12 mouse cellular contexts compared by ENCODE assay signal in genomic region chr2:74732513-74733316, GRCm38 (mm10). TPM values are rescaled to one million over a fixed set of nuclear protein-coding genes. Genes with fewer than 3 reads are reported as not detected.
DNase-seq lines count a peak whose midpoint lies in the region; ATAC-seq and TF ChIP-seq lines count a peak whose summit lies in the region.
"Had no signal": no experiment of that assay in that cellular context is flagged by ENCODE, and none has a peak within 500 bp of the region (broad histone marks: within the 10 kb centered on the region; RNA-seq: fewer than 3 reads in every experiment).

No protein-coding gene starts in this region.

- TF ChIP-seq POLR2A in heart, adult 2 months (IDR thresholded peaks at IDR 0.05; ENCODE audit: insufficient read depth, low read depth, low read length): no peak

- H3K27me3 ChIP-seq in heart, embryonic 10.5 days (ENCODE audit: insufficient read depth, poor library complexity, severe bottlenecking): peaks cover 100% of the 10 kb centered on the region
- peaks cover 37% of the 10 kb centered on the region for H3K27me3 ChIP-seq in heart, adult 2 months (ENCODE audit: control insufficient read depth, insufficient read depth, low read length)
- H3K27me3 ChIP-seq in midbrain, embryonic 10.5 days (ENCODE audit: low read depth, poor library complexity, severe bottlenecking): peaks cover 100% of the 10 kb centered on the region
- H3K27me3 ChIP-seq in midbrain, embryonic 13.5 days: peaks cover 99% of the 10 kb centered on the region

- no peak overlapping the region for H3K4me2 ChIP-seq in midbrain, embryonic 13.5 days (replicated peaks)

- no peak for DNase-seq in heart, embryonic 10.5 days (ENCODE audit: low spot score)
- DNase-seq in heart, adult 2 months: no peak
- peak; percentile 51 for DNase-seq in midbrain, embryonic 10.5 days (ENCODE audit: low spot score)
- DNase-seq in kidney, postnatal 4 days: peak; percentile 50 to 61
- no peak for DNase-seq in adrenal gland, adult 18-20 months (ENCODE audit: low spot score in 2 of 2)
- no peak for DNase-seq in gastrocnemius, postnatal 25 days
- DNase-seq in left cerebral cortex, adult 9 months (ENCODE audit: low spot score in 2 of 2): no peak
- DNase-seq: cerebellum, adult 18-20 months had no signal

- peak overlapping the region; percentile 40 for H3K4me3 ChIP-seq in heart, embryonic 10.5 days
- no peak overlapping the region for H3K4me3 ChIP-seq in heart, adult 2 months
- H3K4me3 ChIP-seq in midbrain, embryonic 10.5 days: no peak overlapping the region
- no peak overlapping the region for H3K4me3 ChIP-seq in midbrain, embryonic 13.5 days (replicated peaks)
- H3K4me3 ChIP-seq: layer of hippocampus, adult 2 months had no signal

- under 1% methylated on average over 52 of the region's 52 CpGs for WGBS in heart, embryonic 10.5 days
- WGBS in heart, adult 2 months: 4% methylated on average over 52 of the region's 52 CpGs
- WGBS in midbrain, embryonic 10.5 days: under 1% methylated on average over 52 of the region's 52 CpGs
- WGBS in midbrain, embryonic 13.5 days: 1% methylated on average over 52 of the region's 52 CpGs

- peaks cover 26% of the 10 kb centered on the region for H3K4me1 ChIP-seq in heart, embryonic 10.5 days
- H3K4me1 ChIP-seq in heart, adult 2 months (ENCODE audit: control insufficient read depth, insufficient read depth, low read length): no peaks in the 10 kb centered on the region
- peaks cover 14% of the 10 kb centered on the region; the same call in 1 of the 2 replicates for H3K4me1 ChIP-seq in midbrain, embryonic 10.5 days
- H3K4me1 ChIP-seq in midbrain, embryonic 13.5 days (replicated peaks): peaks cover 8% of the 10 kb centered on the region

- no peaks in the 10 kb centered on the region for H3K36me3 ChIP-seq in heart, embryonic 10.5 days
- H3K36me3 ChIP-seq in heart, adult 2 months (ENCODE audit: control insufficient read depth, insufficient read depth, low read length): no peaks in the 10 kb centered on the region
- no peaks in the 10 kb centered on the region for H3K36me3 ChIP-seq in midbrain, embryonic 10.5 days
- H3K36me3 ChIP-seq in midbrain, embryonic 13.5 days: no peaks in the 10 kb centered on the region

- TF ChIP-seq CTCF in heart, adult 2 months (IDR thresholded peaks at IDR 0.05): no peak

- no peaks in the 10 kb centered on the region for H3K9me3 ChIP-seq in heart, embryonic 10.5 days
- H3K9me3 ChIP-seq in midbrain, embryonic 10.5 days (replicated peaks): no peaks in the 10 kb centered on the region
- no peaks in the 10 kb centered on the region for H3K9me3 ChIP-seq in midbrain, embryonic 13.5 days

- intact Hi-C loops in heart, adult 2 months (cut with DNase I): no loop called here

- H3K79me2 ChIP-seq in heart, adult 2 months (replicated peaks; ENCODE audit: control insufficient read depth, insufficient read depth, low read length): no peaks in the 10 kb centered on the region

- H3K9ac ChIP-seq in heart, adult 2 months (ENCODE audit: low read depth, low read length): no peak overlapping the region
- no peak overlapping the region for H3K9ac ChIP-seq in midbrain, embryonic 13.5 days (replicated peaks)

- no peak for ATAC-seq in midbrain, embryonic 13.5 days

- H3K27ac ChIP-seq in heart, embryonic 10.5 days: no peak overlapping the region
- no peak overlapping the region for H3K27ac ChIP-seq in heart, adult 2 months
- no peak overlapping the region for H3K27ac ChIP-seq in midbrain, embryonic 10.5 days (replicated peaks)
- no peak overlapping the region for H3K27ac ChIP-seq in midbrain, embryonic 13.5 days
- H3K27ac ChIP-seq: layer of hippocampus, adult 2 months had no signal

- TF ChIP-seq EP300 in heart, adult 2 months (IDR thresholded peaks at IDR 0.05; ENCODE audit: insufficient read depth, low read depth, low read length): no peak

RNA-seq across cellular contexts. Expression of gene Gm28230, which starts 6.2 kb away (rescaled TPM):
- polyA plus RNA-seq in heart, embryonic 10.5 days (2016; fragmentation: Nextera tagmentation; extraction: Ambion mirVana): 0.07 and 0.35 TPM in 2 replicates
- total RNA-seq in heart, adult 2 months (2021): under 1 TPM in 1 of 2 experiments, not detected in 1; 0.14 TPM
- polyA plus RNA-seq in heart, adult 2 months (2012; rRNA removed): 0.04 and 0.20 TPM in 2 replicates
- not detected in 2 replicates for polyA plus RNA-seq in midbrain, embryonic 10.5 days (2016; fragmentation: Nextera tagmentation; extraction: Ambion mirVana)
- not detected in 2 replicates for polyA plus RNA-seq in midbrain, embryonic 13.5 days (2015; fragmentation: Nextera tagmentation; extraction: Ambion mirVana)
- total RNA-seq in adrenal gland, adult 18-20 months (2021): 1 to 10 TPM; 1.6 to 2.8 TPM
- total RNA-seq in gastrocnemius, postnatal 25 days (2021): under 1 TPM in 1 of 2 experiments, not detected in 1; 0.27 TPM
- total RNA-seq: layer of hippocampus, adult 2 months; neutrophil, adult 5-6 weeks had no signal
- polyA plus RNA-seq: lung, embryonic 16.5 days had no signal

RNA-seq across cellular contexts. Expression of gene Hoxd4, which starts 21.0 kb away (rescaled TPM):
- 0.29 TPM in 1 of 2 replicates, not detected in the other for polyA plus RNA-seq in heart, embryonic 10.5 days (2016; fragmentation: Nextera tagmentation; extraction: Ambion mirVana)
- under 1 TPM; 0.21 to 0.45 TPM for total RNA-seq in heart, adult 2 months (2021)
- polyA plus RNA-seq in heart, adult 2 months (2012; rRNA removed): 0.53 and 1.0 TPM in 2 replicates
- not detected in 2 replicates for polyA plus RNA-seq in midbrain, embryonic 10.5 days (2016; fragmentation: Nextera tagmentation; extraction: Ambion mirVana)
- polyA plus RNA-seq in midbrain, embryonic 13.5 days (2015; fragmentation: Nextera tagmentation; extraction: Ambion mirVana): not detected in 2 replicates
- 10 to 100 TPM; 14.9 to 19.6 TPM for total RNA-seq in adrenal gland, adult 18-20 months (2021)
- 1 to 10 TPM; 1.4 to 2.2 TPM for total RNA-seq in gastrocnemius, postnatal 25 days (2021)
- total RNA-seq: layer of hippocampus, adult 2 months; neutrophil, adult 5-6 weeks had no signal
- polyA plus RNA-seq: lung, embryonic 16.5 days had no signal

RNA-seq across cellular contexts. Expression of gene Hoxd3, which starts 21.0 kb away (rescaled TPM):
- polyA plus RNA-seq in heart, embryonic 10.5 days (2016; fragmentation: Nextera tagmentation; extraction: Ambion mirVana): 0.73 and 2.9 TPM in 2 replicates
- total RNA-seq in heart, adult 2 months (2021): not detected
- polyA plus RNA-seq in heart, adult 2 months (2012; rRNA removed): 0.06 TPM in 1 of 2 replicates, not detected in the other
- polyA plus RNA-seq in midbrain, embryonic 10.5 days (2016; fragmentation: Nextera tagmentation; extraction: Ambion mirVana): 0.06 TPM in 1 of 2 replicates, not detected in the other
- polyA plus RNA-seq in midbrain, embryonic 13.5 days (2015; fragmentation: Nextera tagmentation; extraction: Ambion mirVana): 0.17 TPM in 2 replicates
- under 1 TPM; 0.89 to 0.90 TPM for total RNA-seq in adrenal gland, adult 18-20 months (2021)
- not detected for total RNA-seq in gastrocnemius, postnatal 25 days (2021)
- total RNA-seq: layer of hippocampus, adult 2 months; neutrophil, adult 5-6 weeks had no signal

RNA-seq across cellular contexts. Expression of gene Hoxd8, which starts 28.3 kb away (rescaled TPM):
- polyA plus RNA-seq in heart, embryonic 10.5 days (2016; fragmentation: Nextera tagmentation; extraction: Ambion mirVana): 0.09 and 1.3 TPM in 2 replicates
- total RNA-seq in heart, adult 2 months (2021): 1 to 10 TPM in 1 of 2 experiments, under 1 TPM in 1; 0.61 to 1.0 TPM
- polyA plus RNA-seq in heart, adult 2 months (2012; rRNA removed): 0.59 and 0.61 TPM in 2 replicates
- not detected in 2 replicates for polyA plus RNA-seq in midbrain, embryonic 10.5 days (2016; fragmentation: Nextera tagmentation; extraction: Ambion mirVana)
- polyA plus RNA-seq in midbrain, embryonic 13.5 days (2015; fragmentation: Nextera tagmentation; extraction: Ambion mirVana): 0.08 TPM in 1 of 2 replicates, not detected in the other
- total RNA-seq in adrenal gland, adult 18-20 months (2021): 10 to 100 TPM; 24.6 to 36.4 TPM
- total RNA-seq in gastrocnemius, postnatal 25 days (2021): 10 to 100 TPM; 11.7 to 30.6 TPM
- total RNA-seq: layer of hippocampus, adult 2 months; neutrophil, adult 5-6 weeks had no signal

RNA-seq across cellular contexts. Expression of gene Hoxd1, which starts 30.1 kb away (rescaled TPM):
- 0.22 and 0.49 TPM in 2 replicates for polyA plus RNA-seq in heart, embryonic 10.5 days (2016; fragmentation: Nextera tagmentation; extraction: Ambion mirVana)
- not detected for total RNA-seq in heart, adult 2 months (2021)
- polyA plus RNA-seq in heart, adult 2 months (2012; rRNA removed): not detected in 2 replicates
- not detected in 2 replicates for polyA plus RNA-seq in midbrain, embryonic 10.5 days (2016; fragmentation: Nextera tagmentation; extraction: Ambion mirVana)
- polyA plus RNA-seq in midbrain, embryonic 13.5 days (2015; fragmentation: Nextera tagmentation; extraction: Ambion mirVana): 0.08 TPM in 1 of 2 replicates, not detected in the other
- not detected for total RNA-seq in adrenal gland, adult 18-20 months (2021)
- not detected for total RNA-seq in gastrocnemius, postnatal 25 days (2021)
- total RNA-seq: neutrophil, adult 5-6 weeks had no signal
- polyA plus RNA-seq: lung, embryonic 16.5 days had no signal

Comparison
In these comparisons a context has a peak if more than half of its experiments do, and no peak if none do; other contexts are left out.
1. DNase-seq: peak in midbrain, embryonic 10.5 days (single experiment) and kidney, postnatal 4 days (2 of 2); none in heart, embryonic 10.5 days (single experiment), heart, adult 2 months (0 of 2), adrenal gland, adult 18-20 months (0 of 2), gastrocnemius, postnatal 25 days (single experiment) and left cerebral cortex, adult 9 months (0 of 2).